Mouse (Mus musculus) ES-Bruce4 (cell line): Measurements from ENCODE around the gene Mak. TPM values are rescaled to one million over a fixed set of nuclear protein-coding genes. Genes with fewer than 3 reads are reported as not detected.

Experiments
- H3K27ac ChIP-seq: 2 replicates; pipeline ENCODE4 v1.5.1; 2012; ENCODE audit warnings: low read length, inconsistent platforms; ENCODE audit not compliant: insufficient read depth
- H3K27me3 ChIP-seq: 2 replicates; pipeline ENCODE4 v1.6.1; 2012; ENCODE audit warnings: mild to moderate bottlenecking, low read length, inconsistent platforms; ENCODE audit not compliant: control insufficient read depth, poor library complexity, insufficient read depth, severe bottlenecking
- H3K36me3 ChIP-seq: 2 replicates; pipeline ENCODE4 v1.6.1; 2012; ENCODE audit warnings: inconsistent platforms, mild to moderate bottlenecking, low read length, moderate library complexity; ENCODE audit not compliant: control insufficient read depth, poor library complexity, insufficient read depth, severe bottlenecking
- H3K4me1 ChIP-seq: one replicate; pipeline ENCODE4 v1.8.1; 2011; ENCODE audit warnings: low read length; ENCODE audit not compliant: control insufficient read depth, insufficient read depth
- H3K4me3 ChIP-seq: 2 replicates; pipeline ENCODE4 v1.5.1; 2011; ENCODE audit warnings: low read depth, mild to moderate bottlenecking, low read length
- H3K9ac ChIP-seq: 2 replicates; pipeline ENCODE4 v1.6.1; 2012; ENCODE audit warnings: low read depth, mild to moderate bottlenecking, inconsistent platforms; ENCODE audit not compliant: poor library complexity, severe bottlenecking
- H3K9me3 ChIP-seq: replicated peaks from 2 replicates; pipeline ENCODE4 v1.6.1; 2012; ENCODE audit warnings: mild to moderate bottlenecking, low read length, inconsistent platforms; ENCODE audit not compliant: control insufficient read depth, poor library complexity, insufficient read depth, severe bottlenecking
- CTCF ChIP-seq: IDR thresholded peaks from one replicate; pipeline ENCODE4 v1.8.1; 2011; ENCODE audit warnings: low read depth, low read length
- EP300 ChIP-seq: IDR thresholded peaks from 2 replicates; pipeline ENCODE4 v1.6.1; 2011; ENCODE audit warnings: low read depth, low read length; ENCODE audit not compliant: insufficient read depth
- POLR2A ChIP-seq: IDR thresholded peaks from one replicate; pipeline ENCODE4 v1.8.1; 2011; ENCODE audit warnings: low read length; ENCODE audit not compliant: insufficient read depth
- polyA plus RNA-seq: library from polyadenylated mRNA; stranded (reverse); fragments of >200 nt; gene quantifications from 2 replicates; pipeline ENCODE4 v1.2.4, GENCODE M21; 2011; ENCODE audit warnings: low read depth; ENCODE audit not compliant: missing spikeins, insufficient read depth, insufficient read length

Mak gene
- polyA plus RNA-seq, 1 experiment: 3.5 TPM

- Histone ChIP-seq H3K27me3 (no peaks in the 10 kb centered on the region), H3K36me3 (peaks cover 12% of the 10 kb centered on the region; the same call in 1 of the 2 replicates), H3K9me3 (no peaks in the 10 kb centered on the region), H3K4me1 (no peaks in the 10 kb centered on the region), H3K4me3 (no peak overlapping the region), H3K27ac (no peak overlapping the region), H3K9ac (no peak overlapping the region)
- no peak for TF ChIP-seq EP300
These were observed 57.9 kb downstream of the Mak start for GRCm38 (mm10) chr13:41021607-41022006.

GRCm38 (mm10) chr13:41020494-41020893 lies 59.0 kb downstream of the Mak start:
- Histone ChIP-seq H3K27me3 (no peaks in the 10 kb centered on the region), H3K4me3 (no peak overlapping the region), H3K9ac (no peak overlapping the region), H3K27ac (no peak overlapping the region), H3K36me3 (peaks cover 12% of the 10 kb centered on the region; the same call in 1 of the 2 replicates), H3K4me1 (no peaks in the 10 kb centered on the region), H3K9me3 (no peaks in the 10 kb centered on the region)
- TF ChIP-seq POLR2A (no peak), EP300 (no peak), CTCF (no peak)

GRCm38 (mm10) chr13:41018756-41019591 lies 60.5 kb downstream of the Mak start:
- Histone ChIP-seq H3K9ac (no peak overlapping the region), H3K27me3 (no peaks in the 10 kb centered on the region), H3K4me1 (no peaks in the 10 kb centered on the region), H3K36me3 (peaks cover 12% of the 10 kb centered on the region; the same call in 1 of the 2 replicates), H3K4me3 (no peak overlapping the region), H3K9me3 (no peaks in the 10 kb centered on the region), H3K27ac (no peak overlapping the region)
- TF ChIP-seq EP300 (no peak), CTCF (no peak), POLR2A (no peak)

- H3K36me3 ChIP-seq: peaks cover 12% of the 10 kb centered on the region
- H3K9me3 ChIP-seq: no peaks in the 10 kb centered on the region
- no peak overlapping the region for H3K4me3 ChIP-seq
- no peak for TF ChIP-seq CTCF
- no peak for TF ChIP-seq EP300
- no peak for TF ChIP-seq POLR2A
- H3K4me1 ChIP-seq: no peaks in the 10 kb centered on the region
- no peak overlapping the region for H3K27ac ChIP-seq
- H3K27me3 ChIP-seq: no peaks in the 10 kb centered on the region
- H3K9ac ChIP-seq: no peak overlapping the region
These were observed 61.3 kb downstream of the Mak start for GRCm38 (mm10) chr13:41018236-41018635.

GRCm38 (mm10) chr13:41017832-41018231 lies 61.7 kb downstream of the Mak start:
- no peak overlapping the region for H3K4me3 ChIP-seq
- H3K36me3 ChIP-seq: peaks cover 16% of the 10 kb centered on the region

GRCm38 (mm10) chr13:41016797-41017405 lies 62.6 kb downstream of the Mak start:
- H3K27me3 ChIP-seq: no peaks in the 10 kb centered on the region
- H3K4me1 ChIP-seq: no peaks in the 10 kb centered on the region
- peak overlapping the region; percentile 46 for H3K9ac ChIP-seq
- H3K36me3 ChIP-seq: peaks cover 24% of the 10 kb centered on the region
- H3K4me3 ChIP-seq: peak overlapping the region; percentile 83
- no peak overlapping the region for H3K27ac ChIP-seq
- no peak for TF ChIP-seq CTCF
- TF ChIP-seq EP300: no peak
- no peak for TF ChIP-seq POLR2A
- H3K9me3 ChIP-seq: no peaks in the 10 kb centered on the region

More at GRCm38 (mm10) chr13:41017832-41018231, 61.7 kb downstream of the Mak start:
- Histone ChIP-seq H3K27ac (no peak overlapping the region), H3K4me1 (no peaks in the 10 kb centered on the region), H3K27me3 (no peaks in the 10 kb centered on the region), H3K9me3 (no peaks in the 10 kb centered on the region), H3K9ac (no peak overlapping the region)
- TF ChIP-seq CTCF (no peak), EP300 (no peak), POLR2A (no peak)
